10 mouse cellular contexts compared by ENCODE assay signal in the genomic region with DNA sequence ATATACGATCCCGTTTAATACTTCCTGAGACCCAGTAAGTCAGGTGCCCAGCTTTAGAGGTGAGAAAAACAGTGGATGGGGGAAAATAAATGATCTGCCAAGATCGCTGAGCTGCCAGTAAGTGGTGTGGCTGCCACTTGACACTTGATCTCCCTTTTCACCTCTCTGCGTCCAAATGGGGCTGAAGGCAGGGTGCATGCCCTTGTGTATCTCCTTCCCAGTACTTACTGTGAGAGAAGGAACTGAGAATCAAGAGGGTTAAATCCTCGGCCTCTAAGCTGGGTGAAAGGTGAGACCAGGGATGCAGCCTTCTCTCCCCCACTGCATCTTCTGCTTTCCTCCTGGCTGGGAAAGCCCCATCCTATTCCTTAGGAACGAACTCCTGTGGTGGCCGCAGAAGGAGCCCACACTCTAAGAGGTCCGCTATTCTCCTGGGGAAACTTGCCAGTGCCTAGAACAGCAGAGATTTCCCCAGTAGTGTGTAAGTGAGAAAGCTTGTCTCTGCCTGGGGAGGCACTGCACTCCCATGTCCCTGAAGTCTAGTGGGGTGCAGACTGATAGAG. TPM values are rescaled to one million over a fixed set of nuclear protein-coding genes. Genes with fewer than 3 reads are reported as not detected.
DNase-seq lines count a peak whose midpoint lies in the region; ATAC-seq and TF ChIP-seq lines count a peak whose summit lies in the region.
"Had no signal": no experiment of that assay in that cellular context is flagged by ENCODE, and none has a peak within 500 bp of the region (broad histone marks: within the 10 kb centered on the region; RNA-seq: fewer than 3 reads in every experiment).

No protein-coding gene starts in this region.

- H3K9ac ChIP-seq in hindbrain, embryonic 11.5 days (ENCODE audit: low read depth, low read length), result peak overlapping the region; percentile 19; the same call in 1 of the 2 replicates
- no peak overlapping the region for H3K9ac ChIP-seq in liver, postnatal 0 days (replicated peaks)

- no peak for ATAC-seq in hindbrain, embryonic 11.5 days (ENCODE audit: low FRiP score)
- no peak for ATAC-seq in liver, postnatal 0 days

- WGBS in heart, embryonic 10.5 days, result 3% methylated on average over 8 of the region's 8 CpGs
- under 1% methylated on average over 8 of the region's 8 CpGs for WGBS in hindbrain, embryonic 11.5 days
- 9% methylated on average over 8 of the region's 8 CpGs for WGBS in liver, postnatal 0 days (ENCODE audit: insufficient replicate concordance)

- no peak for TF ChIP-seq POLR2A in cortical plate, adult 2 months (IDR thresholded peaks at IDR 0.05; ENCODE audit: extremely low read depth, insufficient read depth, low read length)

- H3K4me2 ChIP-seq in hindbrain, embryonic 11.5 days (replicated peaks; ENCODE audit: low read depth, low read length), result peak overlapping the region; percentile 88
- no peak overlapping the region for H3K4me2 ChIP-seq in liver, postnatal 0 days (ENCODE audit: low read depth, low read length)

- peaks cover 11% of the 10 kb centered on the region for H3K4me1 ChIP-seq in heart, embryonic 10.5 days
- 0 out of 2 replicates have a peak, but pooled peaks cover 2% of the 10 kb centered on the region for H3K4me1 ChIP-seq in cortical plate, adult 2 months (ENCODE audit: control insufficient read depth, insufficient read depth, low read length)
- no peaks in the 10 kb centered on the region for H3K4me1 ChIP-seq in hindbrain, embryonic 11.5 days (replicated peaks; ENCODE audit: control insufficient read depth, insufficient read depth, low read length)
- H3K4me1 ChIP-seq in liver, postnatal 0 days (ENCODE audit: insufficient read depth), result 0 out of 2 replicates have a peak, but pooled peaks cover 2% of the 10 kb centered on the region

- no peak for TF ChIP-seq CTCF in cortical plate, adult 2 months (IDR thresholded peaks at IDR 0.05; ENCODE audit: extremely low read depth, insufficient read depth, low read length)
- TF ChIP-seq CTCF in liver, postnatal 0 days (IDR thresholded peaks at IDR 0.05; ENCODE audit: low read depth), result no peak

- H3K4me3 ChIP-seq in heart, embryonic 10.5 days, result peak overlapping the region; percentile 66; the same call in 1 of the 2 replicates
- H3K4me3 ChIP-seq in cortical plate, adult 2 months (ENCODE audit: insufficient read depth, low read length), result peak overlapping the region; percentile 54
- H3K4me3 ChIP-seq in hindbrain, embryonic 11.5 days (ENCODE audit: low read depth, low read length), result peak overlapping the region; percentile 57
- no peak overlapping the region for H3K4me3 ChIP-seq in liver, postnatal 0 days (ENCODE audit: low read depth, low read length)

- H3K27me3 ChIP-seq in heart, embryonic 10.5 days (ENCODE audit: insufficient read depth, poor library complexity, severe bottlenecking), result peaks cover 51% of the 10 kb centered on the region
- H3K27me3 ChIP-seq in hindbrain, embryonic 11.5 days (ENCODE audit: control insufficient read depth, insufficient read depth, low read length), result no peaks in the 10 kb centered on the region
- H3K27me3 ChIP-seq in liver, postnatal 0 days (ENCODE audit: insufficient read depth, low read length), result peaks cover 23% of the 10 kb centered on the region

- H3K9me3 ChIP-seq in heart, embryonic 10.5 days, result no peaks in the 10 kb centered on the region
- H3K9me3 ChIP-seq in hindbrain, embryonic 11.5 days (ENCODE audit: control insufficient read depth, low read length), result no peaks in the 10 kb centered on the region; the same call in 1 of the 2 replicates
- no peaks in the 10 kb centered on the region for H3K9me3 ChIP-seq in liver, postnatal 0 days (ENCODE audit: low read length)

- TF ChIP-seq EP300 in liver, postnatal 0 days (IDR thresholded peaks at IDR 0.05; ENCODE audit: low read depth), result no peak

- intact Hi-C loops in heart, postnatal 10 days (cut with DNase I), result no loop called here

- no peak for DNase-seq in heart, embryonic 10.5 days (ENCODE audit: low spot score)
- no peak for DNase-seq in heart, postnatal 10 days
- DNase-seq in hindbrain, embryonic 11.5 days (ENCODE audit: low spot score), result peak; percentile 24
- peak; percentile 20 for DNase-seq in neural tube, embryonic 10.5 days (ENCODE audit: extremely low spot score, low spot score)
- DNase-seq in liver, postnatal 0 days, result no peak
- no peak for DNase-seq in adrenal gland, adult 2 months
- DNase-seq in ovary, adult 18-20 months (ENCODE audit: low spot score), result no peak
- DNase-seq: kidney, postnatal 36 days had no signal

- H3K27ac ChIP-seq in heart, embryonic 10.5 days, result no peak overlapping the region
- no peak overlapping the region for H3K27ac ChIP-seq in cortical plate, adult 2 months (ENCODE audit: insufficient read depth, low read length)
- H3K27ac ChIP-seq in hindbrain, embryonic 11.5 days (ENCODE audit: low read depth, low read length), result no peak overlapping the region
- H3K27ac ChIP-seq in liver, postnatal 0 days (ENCODE audit: low read depth), result no peak overlapping the region
- H3K27ac ChIP-seq: macrophage had no signal

- H3K36me3 ChIP-seq in heart, embryonic 10.5 days, result no peaks in the 10 kb centered on the region
- H3K36me3 ChIP-seq in hindbrain, embryonic 11.5 days (ENCODE audit: control insufficient read depth, insufficient read depth, low read length), result no peaks in the 10 kb centered on the region; the same call in 1 of the 2 replicates
- no peaks in the 10 kb centered on the region for H3K36me3 ChIP-seq in liver, postnatal 0 days (replicated peaks; ENCODE audit: insufficient read depth, low read length)

RNA-seq across cellular contexts. Expression of a gene that starts 1.1 kb away (rescaled TPM):
- 0.91 and 1.9 TPM in 2 replicates for polyA plus RNA-seq in heart, embryonic 10.5 days (2016; fragmentation: Nextera tagmentation; extraction: Ambion mirVana)
- under 1 TPM; 0.22 to 0.84 TPM for total RNA-seq in heart, postnatal 10 days (2021)
- 24.6 and 33.0 TPM in 2 replicates for polyA plus RNA-seq in cortical plate, adult 2 months (2012; rRNA removed)
- polyA plus RNA-seq in hindbrain, embryonic 11.5 days (2014; fragmentation: Nextera tagmentation; extraction: Ambion mirVana), result 11.1 and 12.2 TPM in 2 replicates
- not detected in 2 replicates for polyA plus RNA-seq in liver, postnatal 0 days (2015; fragmentation: Nextera tagmentation; extraction: Ambion mirVana)
- 10 to 100 TPM; 13.0 to 22.0 TPM for total RNA-seq in adrenal gland, adult 2 months (2021)
- polyA plus RNA-seq in adrenal gland, adult 2 months (2012; rRNA removed), result 2.6 and 4.2 TPM in 2 replicates
- polyA plus RNA-seq: macrophage had no signal

Comparison
In these comparisons a context has a peak if more than half of its experiments do, and no peak if none do; other contexts are left out.
1. DNase-seq: peak in hindbrain, embryonic 11.5 days (single experiment) and neural tube, embryonic 10.5 days (single experiment); none in heart, embryonic 10.5 days (single experiment), heart, postnatal 10 days (0 of 2), liver, postnatal 0 days (single experiment), adrenal gland, adult 2 months (single experiment) and ovary, adult 18-20 months (single experiment).